Mouse (Mus musculus) liver, embryonic 14.5 days (tissue): ENCODE results near the gene Ifi205. TPM values are rescaled to one million over a fixed set of nuclear protein-coding genes. Genes with fewer than 3 reads are reported as not detected.
"Not testable (repeated sequence)": the region's sequence is repeated elsewhere in the genome, so short reads cannot be mapped to it uniquely, and the experiment has no call there.

Experiments used
- ATAC-seq: fragments of 200-750 bp; cut with Nextera tagmentation; 2 replicates; pipeline ENCODE4 v1.8.0; 2017; ENCODE audit warnings: moderate number of reproducible peaks, mild to moderate bottlenecking, moderate library complexity; ENCODE audit not compliant: insufficient read depth
- DNase-seq, 3 experiments: peaks; one replicate each; pipeline ENCODE4 v3.0.0-alpha.2; 2012 to 2013; ENCODE audit warnings: low read depth in 3 of 3, low spot score in 3 of 3
- H3K27ac ChIP-seq: fragments of 300-500 bp; sonication (generic); 2 replicates; pipeline ENCODE4 v1.5.1; 2014; ENCODE audit warnings: moderate library complexity, mild to moderate bottlenecking, control low read depth, inconsistent platforms
- H3K27me3 ChIP-seq: fragments of 300-500 bp; sonication (generic); 2 replicates; pipeline ENCODE4 v1.6.1; 2014; ENCODE audit warnings: mild to moderate bottlenecking, low read length, moderate library complexity; ENCODE audit not compliant: control insufficient read depth, insufficient read depth
- H3K36me3 ChIP-seq: fragments of 300-500 bp; sonication (generic); replicated peaks from 2 replicates; pipeline ENCODE4 v1.6.1; 2014; ENCODE audit warnings: low read depth; ENCODE audit not compliant: control insufficient read depth, insufficient read depth
- H3K4me1 ChIP-seq, 2 experiments: fragments of 200-500 bp in 1 of 2; fragments of 300-500 bp in 1 of 2; sonication (generic) in 1 of 2; replicated peaks; 2 replicates each; pipeline ENCODE4 v1.6.1; 2012 to 2014; ENCODE audit warnings: antibody characterized with exemption in 1 of 2, inconsistent platforms in 1 of 2, low read length in 1 of 2; ENCODE audit not compliant: control insufficient read depth in 2 of 2, insufficient read depth in 2 of 2
- H3K4me2 ChIP-seq: fragments of 300-500 bp; sonication (generic); 2 replicates; pipeline ENCODE4 v1.6.1; 2014; ENCODE audit warnings: low read depth, mild to moderate bottlenecking, control low read depth, moderate library complexity
- H3K4me3 ChIP-seq, 2 experiments: fragments of 200-500 bp in 1 of 2; fragments of 300-500 bp in 1 of 2; sonication (generic) in 1 of 2; 2 replicates each; pipeline ENCODE4 v1.5.1; 2012 to 2014; ENCODE audit warnings: low read depth in 2 of 2, low read length in 2 of 2, mild to moderate bottlenecking in 2 of 2, control low read depth in 1 of 2, inconsistent platforms in 1 of 2, moderate library complexity in 1 of 2; ENCODE audit not compliant: insufficient read depth in 1 of 2
- H3K9ac ChIP-seq: fragments of 300-500 bp; sonication (generic); replicated peaks from 2 replicates; pipeline ENCODE4 v1.6.1; 2014; ENCODE audit warnings: mild to moderate bottlenecking, control low read depth, moderate library complexity
- H3K9me3 ChIP-seq: fragments of 300-500 bp; sonication (generic); 2 replicates; pipeline ENCODE4 v1.6.1; 2016; ENCODE audit warnings: low read length, mixed read lengths; ENCODE audit not compliant: control insufficient read depth
- CTCF ChIP-seq: IDR thresholded peaks from 2 replicates; pipeline ENCODE4 v1.5.1; 2016; ENCODE audit warnings: antibody characterized with exemption, low read depth, control low read depth
- EP300 ChIP-seq: IDR thresholded peaks from 2 replicates; pipeline ENCODE4 v1.6.1; 2016; ENCODE audit warnings: antibody characterized with exemption, low read depth
- WGBS: fragments of 180-500 bp; shearing (Covaris S2); extraction: QIAGEN DNeasy Blood & Tissue Kit; methylation state at CpG from one replicate; pipeline ENCODE4 v1.1.7; 2014; ENCODE audit not compliant: insufficient replicate concordance; 5-methylcytosine and 5-hydroxymethylcytosine counted together
- polyA plus RNA-seq, 2 experiments: library from polyadenylated mRNA; depleted of rRNA in 1 of 2; stranded (reverse) in 1 of 2; unstranded in 1 of 2; fragments of >200 nt; fragmentation: Nextera tagmentation in 1 of 2; extraction: Ambion mirVana in 1 of 2; gene quantifications; 2 replicates each; pipeline versions ENCODE4 v1.2.1 to v1.2.3; 2012 to 2014

Gene Ifi205
- polyA plus RNA-seq, 2 experiments = 0.28 to 0.67 TPM

DNA sequence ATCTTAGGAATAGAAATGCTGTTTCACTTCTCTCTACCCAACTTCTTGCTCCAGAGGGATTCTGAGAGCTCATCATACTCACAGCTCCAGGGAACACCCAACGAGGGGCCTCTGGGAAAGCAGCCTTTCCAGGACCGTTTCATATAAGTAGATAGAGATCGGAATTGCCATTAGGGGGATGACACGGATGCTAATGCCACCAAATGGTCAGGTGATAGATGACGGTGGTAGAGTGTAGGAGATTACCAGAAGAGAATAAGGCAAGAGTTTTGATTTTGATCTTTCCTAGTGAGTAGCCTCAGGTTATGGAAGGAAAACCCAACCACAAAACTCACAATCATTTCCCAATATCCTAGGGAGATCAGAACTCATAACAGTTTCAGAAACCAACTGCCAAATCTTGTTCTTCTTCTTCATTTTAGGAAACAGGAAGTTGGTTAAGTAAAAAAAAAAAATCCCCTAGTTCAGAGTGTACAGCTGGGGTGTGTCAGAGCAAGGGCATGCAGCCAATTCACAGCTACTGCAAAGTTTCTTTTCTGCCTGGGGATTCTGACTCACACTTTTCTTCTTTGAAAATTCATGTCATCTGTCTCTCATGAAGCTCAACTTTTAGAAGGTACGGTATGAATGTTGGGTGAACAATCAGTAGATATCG is 9.0 kb upstream of the Ifi205 start, which contains the start of gene Olfr433:
TSS of gene Olfr433 (plus strand) at position 183 of the 655 bp plus-strand sequence.
- H3K4me1 ChIP-seq = no peaks in the 10 kb centered on the region
- peak in 1 of 3 experiments; percentile 27 for DNase-seq
- no peaks in the 10 kb centered on the region for H3K9me3 ChIP-seq
- no peak within 1 kb of the TSS for H3K4me2 ChIP-seq
- no peak within 1 kb of the TSS for H3K4me3 ChIP-seq
- H3K9ac ChIP-seq = no peak within 1 kb of the TSS
- ATAC-seq = no peak
- H3K27me3 ChIP-seq = no peaks in the 10 kb centered on the region
- no peak for TF ChIP-seq EP300
- TF ChIP-seq CTCF = no peak
- no peak within 1 kb of the TSS for H3K27ac ChIP-seq
- no peaks in the 10 kb centered on the region for H3K36me3 ChIP-seq
- WGBS = 51% methylated on average over 7 of the region's 7 CpGs

DNA sequence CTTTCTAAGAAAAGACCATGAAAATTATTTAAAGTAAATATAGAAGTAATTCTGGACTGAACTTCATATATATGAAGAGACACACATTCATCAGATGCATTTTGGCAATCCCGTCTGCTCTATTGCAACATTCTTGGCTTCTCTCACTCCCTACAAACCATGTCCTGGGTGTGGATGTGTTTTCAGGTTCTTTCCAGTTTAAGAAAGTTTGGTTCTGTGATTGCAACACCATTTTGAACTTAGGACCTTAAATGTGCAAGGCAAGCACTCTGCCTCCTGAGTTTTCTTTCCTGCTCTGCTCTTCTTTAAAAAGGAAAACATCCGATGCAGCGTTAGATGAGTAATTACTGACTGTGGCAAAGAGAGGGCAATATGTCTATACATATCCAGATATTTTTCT is 6.9 kb upstream of the Ifi205 start:
- no peaks in the 10 kb centered on the region for H3K27me3 ChIP-seq
- no peak overlapping the region for H3K4me3 ChIP-seq
- no peak overlapping the region for H3K4me2 ChIP-seq
- no peak overlapping the region for H3K27ac ChIP-seq
- no peaks in the 10 kb centered on the region for H3K36me3 ChIP-seq
- H3K4me1 ChIP-seq = no peaks in the 10 kb centered on the region
- DNase-seq (no peak), ATAC-seq (no peak)
- WGBS = 78% methylated on average over 3 of the region's 3 CpGs
- no peak overlapping the region for H3K9ac ChIP-seq
- TF ChIP-seq EP300 (no peak), CTCF (no peak)
- no peaks in the 10 kb centered on the region for H3K9me3 ChIP-seq

- H3K4me1 ChIP-seq = no peaks in the 10 kb centered on the region
- H3K27ac ChIP-seq = no peak overlapping the region
- no peaks in the 10 kb centered on the region for H3K27me3 ChIP-seq
- H3K4me2 ChIP-seq = no peak overlapping the region
- H3K9ac ChIP-seq = no peak overlapping the region
- no peak overlapping the region for H3K4me3 ChIP-seq
- H3K36me3 ChIP-seq = no peaks in the 10 kb centered on the region
- no peaks in the 10 kb centered on the region for H3K9me3 ChIP-seq
- TF ChIP-seq CTCF = no peak
- no peak for TF ChIP-seq EP300
- no peak for DNase-seq
- no peak for ATAC-seq
- 48% methylated on average over 4 of the region's 4 CpGs for WGBS
Observed at GRCm38 (mm10) chr1:174035841-174036240, 4.2 kb upstream of the Ifi205 start.

DNA sequence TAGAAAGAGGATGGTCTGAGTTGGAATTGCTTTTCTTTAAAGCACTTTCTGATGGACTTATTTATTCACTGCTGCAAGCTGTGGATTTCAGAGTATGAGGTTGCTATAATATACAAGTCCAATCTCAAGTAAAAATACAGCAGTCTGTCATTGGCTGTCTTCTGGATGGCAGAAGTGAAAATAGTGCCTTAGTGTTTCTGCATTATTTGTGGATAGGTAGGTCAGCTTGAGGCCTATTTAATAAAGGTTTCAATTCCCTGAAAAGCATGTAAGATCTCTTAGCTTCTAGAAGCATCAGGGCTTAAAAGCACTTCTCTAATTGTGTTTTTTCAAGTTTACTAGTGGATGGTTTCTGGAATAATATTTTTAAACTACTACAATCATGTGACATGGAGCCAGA is 24.6 kb downstream of the Ifi205 start:
- H3K9me3 ChIP-seq, ATAC-seq, H3K9ac ChIP-seq: not testable (repeated sequence)

GRCm38 (mm10) chr1:174004352-174005109 is 27.1 kb downstream of the Ifi205 start:
- ATAC-seq, H3K36me3 ChIP-seq, H3K27ac ChIP-seq, H3K27me3 ChIP-seq, H3K4me2 ChIP-seq, H3K9ac ChIP-seq, H3K4me1 ChIP-seq, H3K9me3 ChIP-seq, H3K4me3 ChIP-seq, DNase-seq: not testable (repeated sequence)
- WGBS = 4% methylated on average over 2 of the region's 3 CpGs

More for the DNA sequence above, 24.6 kb downstream of the Ifi205 start:
- not testable (repeated sequence) for H3K27ac ChIP-seq, H3K4me1 ChIP-seq, H3K4me3 ChIP-seq, H3K27me3 ChIP-seq, H3K36me3 ChIP-seq, H3K4me2 ChIP-seq, DNase-seq
